Mouse (Mus musculus): Measurements from ENCODE around the gene Gm10718. TPM values are rescaled to one million over a fixed set of nuclear protein-coding genes. Genes with fewer than 3 reads are reported as not detected.
A peak's percentile ranks its signal among the peaks of the same experiment; 100 is the strongest.
"Not testable (repeated sequence)": the region's sequence is repeated elsewhere in the genome, so short reads cannot be mapped to it uniquely, and the experiment has no call there.

Gm10718 gene
- 0.86 TPM in 1 of 2 replicates, not detected in the other for polyA plus RNA-seq (2014; fragmentation: Nextera tagmentation; extraction: Ambion mirVana)

DNA sequence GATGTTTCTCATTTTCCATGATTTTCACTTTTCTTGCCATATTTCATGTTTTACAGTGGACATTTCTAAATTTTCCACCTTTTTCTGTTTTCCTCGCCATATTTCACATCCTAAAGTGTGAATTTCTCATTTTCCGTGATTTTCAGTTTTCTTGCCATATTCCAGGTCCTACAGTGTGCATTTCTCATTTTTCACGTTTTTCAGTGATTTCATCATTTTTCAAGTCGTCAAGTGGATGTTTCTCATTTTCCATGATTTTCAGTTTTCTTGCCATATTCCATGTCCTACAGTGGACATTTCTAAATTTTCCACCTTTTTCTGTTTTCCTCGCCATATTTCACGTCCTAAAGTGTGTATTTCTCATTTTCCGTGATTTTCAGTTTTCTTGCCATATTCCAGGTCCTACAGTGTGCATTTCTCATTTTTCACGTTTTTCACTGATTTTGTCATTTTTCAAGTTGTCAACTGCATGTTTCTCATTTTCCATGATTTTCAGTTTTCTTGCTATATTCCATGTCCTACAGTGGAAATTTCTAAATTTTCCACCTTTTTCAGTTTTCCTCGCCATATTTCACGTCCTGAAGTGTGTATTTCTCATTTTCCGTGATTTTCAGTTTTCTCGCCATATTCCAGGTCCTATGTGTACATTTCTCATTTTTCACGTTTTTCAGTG is at the start of gene Gm10718:
Gene Gm10718 (plus strand): TSS at position 236 of the 673 bp plus-strand sequence.
- not testable (repeated sequence) for H3K9ac ChIP-seq; H3K27ac ChIP-seq; DNase-seq (ENCODE audit: low spot score); H3K4me3 ChIP-seq (replicated peaks; ENCODE audit: low read length); H3K4me2 ChIP-seq (replicated peaks); H3K9me3 ChIP-seq (ENCODE audit: control insufficient read depth, low read length); H3K4me1 ChIP-seq (replicated peaks; ENCODE audit: control insufficient read depth, insufficient read depth, low read length); ATAC-seq (ENCODE audit: low FRiP score); H3K27me3 ChIP-seq (ENCODE audit: control insufficient read depth, insufficient read depth, low read length); H3K36me3 ChIP-seq (replicated peaks; ENCODE audit: control insufficient read depth, insufficient read depth)
- 75% methylated on average over 9 of the region's 13 CpGs for WGBS

DNA sequence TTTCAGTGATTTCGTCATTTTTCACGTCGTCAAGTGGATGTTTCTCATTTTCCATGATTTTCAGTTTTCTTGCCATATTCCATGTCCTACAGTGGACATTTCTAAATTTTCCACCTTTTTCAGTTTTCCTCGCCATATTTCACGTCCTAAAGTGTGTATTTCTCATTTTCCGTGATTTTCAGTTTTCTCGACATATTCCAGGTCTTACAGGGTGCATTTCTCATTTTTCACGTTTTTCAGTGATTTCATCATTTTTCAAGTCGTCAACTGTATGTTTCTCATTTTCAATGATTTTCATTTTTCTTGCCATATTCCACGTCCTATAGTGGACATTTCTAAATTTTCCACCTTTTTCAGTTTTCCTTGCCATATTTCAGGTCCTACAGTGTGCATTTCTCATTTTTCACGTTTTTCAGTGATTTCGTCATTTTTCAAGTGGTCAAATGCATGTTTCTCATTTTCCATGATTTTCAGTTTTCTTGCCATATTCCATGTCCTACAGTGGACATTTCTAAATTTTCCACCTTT is 22.8 kb upstream of the Gm10718 start, which contains the start of gene Gm10722:
Gene Gm10722 (plus strand): TSS at position 478 of the 528 bp plus-strand sequence.
- peak; percentile 50 for DNase-seq (ENCODE audit: low spot score)

DNA sequence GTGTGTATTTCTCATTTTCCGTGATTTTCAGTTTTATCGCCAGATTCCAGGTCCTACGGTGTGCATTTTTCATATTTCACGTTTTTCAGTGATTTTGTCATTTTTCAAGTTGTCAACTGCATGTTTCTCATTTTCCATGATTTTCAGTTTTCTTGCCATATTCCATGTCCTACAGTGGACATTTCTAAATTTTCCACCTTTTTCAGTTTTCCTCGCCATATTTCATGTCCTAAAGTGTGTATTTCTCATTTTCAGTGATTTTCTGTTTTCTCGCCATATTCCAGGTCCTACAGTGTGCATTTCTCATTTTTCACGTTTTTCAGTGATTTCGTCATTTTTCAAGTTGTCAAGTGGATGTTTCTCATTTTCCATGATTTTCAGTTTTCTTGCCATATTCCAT is 22.3 kb upstream of the Gm10718 start:
- H3K4me3 ChIP-seq (replicated peaks; ENCODE audit: low read length); DNase-seq (ENCODE audit: low spot score); ATAC-seq (ENCODE audit: low FRiP score); H3K9ac ChIP-seq; H3K4me1 ChIP-seq (replicated peaks; ENCODE audit: control insufficient read depth, insufficient read depth, low read length); H3K27me3 ChIP-seq (ENCODE audit: control insufficient read depth, insufficient read depth, low read length); H3K9me3 ChIP-seq (ENCODE audit: control insufficient read depth, low read length); H3K36me3 ChIP-seq (replicated peaks; ENCODE audit: control insufficient read depth, insufficient read depth); H3K4me2 ChIP-seq (replicated peaks); H3K27ac ChIP-seq: not testable (repeated sequence)
- 71% methylated on average over 8 of the region's 8 CpGs for WGBS

More for the DNA sequence above, 22.8 kb upstream of the Gm10718 start, which contains the start of gene Gm10722:
- not testable (repeated sequence) for H3K27me3 ChIP-seq (ENCODE audit: control insufficient read depth, insufficient read depth, low read length); H3K4me3 ChIP-seq (replicated peaks; ENCODE audit: low read length); ATAC-seq (ENCODE audit: low FRiP score); H3K27ac ChIP-seq; H3K36me3 ChIP-seq (replicated peaks; ENCODE audit: control insufficient read depth, insufficient read depth); H3K9me3 ChIP-seq (ENCODE audit: control insufficient read depth, low read length); H3K4me1 ChIP-seq (replicated peaks; ENCODE audit: control insufficient read depth, insufficient read depth, low read length); H3K4me2 ChIP-seq (replicated peaks); H3K9ac ChIP-seq
- WGBS = 73% methylated on average over 12 of the region's 12 CpGs

DNA sequence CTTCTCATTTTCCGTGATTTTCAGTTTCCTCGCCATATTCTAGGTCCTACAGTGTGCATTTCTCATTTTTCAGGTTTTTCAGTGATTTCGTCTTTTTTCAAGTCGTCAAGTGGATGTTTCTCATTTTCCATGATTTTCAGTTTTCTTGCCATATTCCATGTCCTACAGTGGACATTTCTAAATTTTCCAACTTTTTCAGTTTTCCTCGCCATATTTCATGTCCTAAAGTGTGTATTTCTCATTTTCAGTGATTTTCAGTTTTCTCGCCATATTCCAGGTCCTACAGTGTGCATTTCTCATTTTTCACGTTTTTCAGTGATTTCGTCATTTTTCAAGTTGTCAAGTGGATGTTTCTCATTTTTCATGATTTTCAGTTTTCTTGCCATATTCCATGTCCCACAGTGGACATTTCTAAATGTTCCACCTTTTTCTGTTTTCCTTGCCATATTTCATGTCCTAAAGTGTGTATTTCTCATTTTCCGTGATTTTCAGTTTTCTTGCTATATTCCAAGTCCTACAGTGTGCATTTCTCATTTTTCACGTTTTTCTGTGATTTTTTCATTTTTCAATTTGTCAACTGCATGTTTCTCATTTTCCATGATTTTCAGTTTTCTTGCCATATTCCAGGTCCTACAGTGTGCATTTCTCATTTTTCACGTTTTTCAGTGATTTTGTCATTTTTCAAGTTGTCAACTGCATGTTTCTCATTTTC is 21.2 kb upstream of the Gm10718 start:
- not testable (repeated sequence) for H3K9ac ChIP-seq; H3K27ac ChIP-seq; H3K27me3 ChIP-seq (ENCODE audit: control insufficient read depth, insufficient read depth, low read length); H3K4me3 ChIP-seq (replicated peaks; ENCODE audit: low read length); H3K4me1 ChIP-seq (replicated peaks; ENCODE audit: control insufficient read depth, insufficient read depth, low read length); H3K4me2 ChIP-seq (replicated peaks); H3K9me3 ChIP-seq (ENCODE audit: control insufficient read depth, low read length); H3K36me3 ChIP-seq (replicated peaks; ENCODE audit: control insufficient read depth, insufficient read depth)
- ATAC-seq (ENCODE audit: low FRiP score) (peak; percentile 88), DNase-seq (ENCODE audit: low spot score) (peak; percentile 25)
- WGBS = 57% methylated on average over 8 of the region's 11 CpGs

DNA sequence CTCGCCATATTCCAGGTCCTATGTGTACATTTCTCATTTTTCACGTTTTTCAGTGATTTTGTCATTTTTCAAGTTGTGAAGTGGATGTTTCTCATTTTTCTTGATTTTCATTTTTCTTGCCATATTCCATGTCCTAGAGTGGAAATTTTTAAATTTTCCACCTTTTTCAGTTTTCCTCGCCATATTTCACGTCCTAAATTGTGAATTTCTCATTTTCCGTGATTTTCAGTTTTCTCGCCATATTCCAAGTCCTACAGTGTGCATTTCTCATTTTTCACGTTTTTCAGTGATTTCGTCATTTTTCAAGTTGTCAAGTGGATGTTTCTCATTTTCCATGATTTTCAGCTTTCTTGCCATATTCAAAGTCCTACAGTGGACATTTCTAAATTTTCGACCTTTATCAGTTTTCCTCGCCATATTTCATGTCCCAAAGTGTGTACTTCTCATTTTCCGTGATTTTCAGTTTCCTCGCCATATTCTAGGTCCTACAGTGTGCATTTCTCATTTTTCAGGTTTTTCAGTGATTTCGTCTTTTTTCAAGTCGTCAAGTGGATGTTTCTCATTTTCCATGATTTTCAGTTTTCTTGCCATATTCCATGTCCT is 20.5 kb upstream of the Gm10718 start, which contains the start of gene Gm11168:
Gene Gm11168 (plus strand): TSS at position 553 of the 603 bp plus-strand sequence.
- not testable (repeated sequence) for H3K36me3 ChIP-seq (replicated peaks; ENCODE audit: control insufficient read depth, insufficient read depth); H3K9ac ChIP-seq

DNA sequence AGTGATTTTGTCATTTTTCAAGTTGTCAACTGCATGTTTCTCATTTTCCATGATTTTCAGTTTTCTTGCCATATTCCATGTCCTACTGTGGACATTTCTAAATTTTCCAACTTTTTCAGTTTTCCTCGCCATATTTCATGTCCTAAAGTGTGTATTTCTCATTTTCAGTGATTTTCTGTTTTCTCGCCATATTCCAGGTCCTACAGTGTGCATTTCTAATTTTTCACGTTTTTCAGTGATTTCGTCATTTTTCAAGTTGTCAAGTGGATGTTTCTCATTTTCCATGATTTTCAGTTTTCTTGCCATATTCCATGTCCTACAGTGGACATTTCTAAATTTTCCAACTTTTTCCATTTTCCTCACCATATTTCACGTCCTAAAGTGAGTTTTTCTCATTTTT is 17.2 kb upstream of the Gm10718 start:
- H3K4me2 ChIP-seq (replicated peaks); H3K27ac ChIP-seq; H3K27me3 ChIP-seq (ENCODE audit: control insufficient read depth, insufficient read depth, low read length); H3K9ac ChIP-seq; H3K36me3 ChIP-seq (replicated peaks; ENCODE audit: control insufficient read depth, insufficient read depth); H3K4me1 ChIP-seq (replicated peaks; ENCODE audit: control insufficient read depth, insufficient read depth, low read length); H3K9me3 ChIP-seq (ENCODE audit: control insufficient read depth, low read length); ATAC-seq (ENCODE audit: low FRiP score); DNase-seq (ENCODE audit: low spot score); H3K4me3 ChIP-seq (replicated peaks; ENCODE audit: low read length): not testable (repeated sequence)
- WGBS = 86% methylated on average over 1 of the region's 5 CpGs

More for the DNA sequence above, 20.5 kb upstream of the Gm10718 start, which contains the start of gene Gm11168:
- not testable (repeated sequence) for H3K27me3 ChIP-seq (ENCODE audit: control insufficient read depth, insufficient read depth, low read length); H3K9me3 ChIP-seq (ENCODE audit: control insufficient read depth, low read length); H3K4me3 ChIP-seq (replicated peaks; ENCODE audit: low read length); H3K4me1 ChIP-seq (replicated peaks; ENCODE audit: control insufficient read depth, insufficient read depth, low read length); DNase-seq (ENCODE audit: low spot score); H3K4me2 ChIP-seq (replicated peaks); H3K27ac ChIP-seq; ATAC-seq (ENCODE audit: low FRiP score)
- WGBS = 70% methylated on average over 6 of the region's 14 CpGs

DNA sequence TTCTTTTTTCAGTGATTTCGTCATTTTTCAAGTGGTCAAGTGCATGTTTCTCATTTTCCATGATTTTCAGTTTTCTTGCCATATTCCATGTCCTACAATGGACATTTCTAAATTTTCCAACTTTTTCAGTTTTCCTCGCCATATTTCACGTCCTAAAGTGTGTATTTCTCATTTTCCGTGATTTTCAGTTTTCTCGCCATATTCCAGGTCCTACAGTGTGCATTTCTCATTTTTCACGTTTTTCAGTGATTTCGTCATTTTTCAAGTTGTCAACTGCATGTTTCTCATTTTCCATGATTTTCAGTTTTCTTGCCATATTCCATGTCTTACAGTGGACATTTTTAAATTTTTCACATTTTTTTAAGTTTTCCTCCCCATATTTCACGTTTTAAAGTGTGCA is 16.7 kb upstream of the Gm10718 start:
- not testable (repeated sequence) for H3K27me3 ChIP-seq (ENCODE audit: control insufficient read depth, insufficient read depth, low read length); H3K9me3 ChIP-seq (ENCODE audit: control insufficient read depth, low read length); H3K4me1 ChIP-seq (replicated peaks; ENCODE audit: control insufficient read depth, insufficient read depth, low read length); H3K27ac ChIP-seq; H3K36me3 ChIP-seq (replicated peaks; ENCODE audit: control insufficient read depth, insufficient read depth); H3K4me3 ChIP-seq (replicated peaks; ENCODE audit: low read length); H3K4me2 ChIP-seq (replicated peaks); DNase-seq (ENCODE audit: low spot score); H3K9ac ChIP-seq
- ATAC-seq (ENCODE audit: low FRiP score) = peak; percentile 77
- 70% methylated on average over 7 of the region's 8 CpGs for WGBS

DNA sequence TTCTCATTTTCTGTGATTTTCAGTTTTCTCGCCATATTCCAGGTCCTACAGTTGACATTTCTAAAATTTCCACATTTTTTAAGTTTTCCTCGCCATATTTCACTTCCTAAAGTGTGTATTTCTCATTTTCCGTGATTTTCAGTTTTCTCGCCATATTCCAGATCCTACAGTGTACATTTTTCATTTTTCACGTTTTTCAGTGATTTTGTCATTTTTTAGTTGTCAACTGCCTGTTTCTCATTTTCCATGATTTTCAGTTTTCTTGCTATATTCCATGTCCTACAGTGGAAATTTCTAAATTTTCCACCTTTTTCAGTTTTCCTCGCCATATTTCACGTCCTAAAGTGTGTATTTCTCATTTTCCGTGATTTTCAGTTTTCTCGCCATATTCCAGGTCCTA is 16.1 kb upstream of the Gm10718 start:
- not testable (repeated sequence) for H3K9ac ChIP-seq; H3K4me1 ChIP-seq (replicated peaks; ENCODE audit: control insufficient read depth, insufficient read depth, low read length); H3K27me3 ChIP-seq (ENCODE audit: control insufficient read depth, insufficient read depth, low read length); H3K9me3 ChIP-seq (ENCODE audit: control insufficient read depth, low read length); H3K27ac ChIP-seq; H3K36me3 ChIP-seq (replicated peaks; ENCODE audit: control insufficient read depth, insufficient read depth); H3K4me2 ChIP-seq (replicated peaks); H3K4me3 ChIP-seq (replicated peaks; ENCODE audit: low read length)
- peak; percentile 24 for DNase-seq (ENCODE audit: low spot score)
- WGBS = 73% methylated on average over 6 of the region's 9 CpGs
- ATAC-seq (ENCODE audit: low FRiP score) = peak; percentile 24; the same call in 1 of the 2 replicates

DNA sequence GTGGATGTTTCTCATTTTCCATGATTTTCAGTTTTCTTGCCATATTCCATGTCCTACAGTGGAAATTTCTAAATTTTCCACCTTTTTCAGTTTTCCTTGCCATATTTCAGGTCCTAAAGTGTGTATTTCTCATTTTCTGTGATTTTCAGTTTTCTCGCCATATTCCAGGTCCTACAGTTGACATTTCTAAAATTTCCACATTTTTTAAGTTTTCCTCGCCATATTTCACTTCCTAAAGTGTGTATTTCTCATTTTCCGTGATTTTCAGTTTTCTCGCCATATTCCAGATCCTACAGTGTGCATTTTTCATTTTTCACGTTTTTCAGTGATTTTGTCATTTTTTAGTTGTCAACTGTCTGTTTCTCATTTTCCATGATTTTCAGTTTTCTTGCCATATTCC is 14.0 kb upstream of the Gm10718 start:
- H3K4me2 ChIP-seq (replicated peaks); H3K9me3 ChIP-seq (ENCODE audit: control insufficient read depth, low read length); DNase-seq (ENCODE audit: low spot score); H3K36me3 ChIP-seq (replicated peaks; ENCODE audit: control insufficient read depth, insufficient read depth); H3K4me1 ChIP-seq (replicated peaks; ENCODE audit: control insufficient read depth, insufficient read depth, low read length); H3K9ac ChIP-seq; H3K27ac ChIP-seq; H3K4me3 ChIP-seq (replicated peaks; ENCODE audit: low read length); H3K27me3 ChIP-seq (ENCODE audit: control insufficient read depth, insufficient read depth, low read length): not testable (repeated sequence)
- no CpG with 5 or more reads among the region's 5 CpGs for WGBS
- peak; percentile 62; the same call in 1 of the 2 replicates for ATAC-seq (ENCODE audit: low FRiP score)
